Mouse (Mus musculus): ENCODE results near the gene Map3k14.

Gene Map3k14

GRCm38 (mm10) chr11:103174891-103175391 lies 92.3 kb downstream of the Map3k14 start:
- peak; percentile 54 for DNase-seq (ENCODE audit: low spot score)

GRCm38 (mm10) chr11:103174411-103174832 lies 92.8 kb downstream of the Map3k14 start:
- no peak for DNase-seq (ENCODE audit: low spot score)

- no peak for DNase-seq (ENCODE audit: low spot score)
Measured at GRCm38 (mm10) chr11:103173771-103174344, 93.4 kb downstream of the Map3k14 start.

- no peak for DNase-seq (ENCODE audit: low spot score)
Measured at GRCm38 (mm10) chr11:103173041-103173770, 94.1 kb downstream of the Map3k14 start.

- DNase-seq (ENCODE audit: low spot score): no peak
Measured at GRCm38 (mm10) chr11:103172392-103173040, 94.8 kb downstream of the Map3k14 start.

- no peak for DNase-seq (ENCODE audit: low spot score)
Measured at GRCm38 (mm10) chr11:103171703-103172391, 95.4 kb downstream of the Map3k14 start.

GRCm38 (mm10) chr11:103171286-103171620 lies 96.0 kb downstream of the Map3k14 start:
- peak; percentile 55 for DNase-seq (ENCODE audit: low spot score)

- DNase-seq (ENCODE audit: low spot score): peak; percentile 39
Measured at GRCm38 (mm10) chr11:103170494-103171285, 96.6 kb downstream of the Map3k14 start, which contains the start of gene Fmnl1. Gene Fmnl1, plus strand, starts transcription at chr11:103171107.

GRCm38 (mm10) chr11:103170111-103170493 lies 97.2 kb downstream of the Map3k14 start:
- DNase-seq (ENCODE audit: low spot score): peak; percentile 34
